Mouse (Mus musculus) heart, embryonic 11.5 days (tissue): ENCODE measurements around the gene Rtkn. TPM values are rescaled to one million over a fixed set of nuclear protein-coding genes. Genes with fewer than 3 reads are reported as not detected.

Experiments
- ATAC-seq: fragments of 200-750 bp; cut with Nextera tagmentation; replicated peaks from 2 replicates; pipeline ENCODE4 v1.8.0; 2017; ENCODE audit warnings: moderate library complexity; ENCODE audit not compliant: insufficient number of reproducible peaks, low FRiP score, low TSS enrichment
- H3K27ac ChIP-seq: fragments of 300-500 bp; sonication (generic); 2 replicates; pipeline ENCODE4 v1.5.1; 2014; ENCODE audit warnings: mild to moderate bottlenecking, low read depth, low read length
- H3K27me3 ChIP-seq: fragments of 300-500 bp; sonication (generic); 2 replicates; pipeline ENCODE4 v1.6.1; 2014; ENCODE audit warnings: mild to moderate bottlenecking, low read length, mixed read lengths; ENCODE audit not compliant: control insufficient read depth, insufficient read depth
- H3K36me3 ChIP-seq: fragments of 300-500 bp; sonication (generic); 2 replicates; pipeline ENCODE4 v1.6.1; 2014; ENCODE audit warnings: mild to moderate bottlenecking, low read length, moderate library complexity, mixed read lengths; ENCODE audit not compliant: control insufficient read depth, insufficient read depth
- H3K4me1 ChIP-seq: fragments of 300-500 bp; sonication (generic); 2 replicates; pipeline ENCODE4 v1.6.1; 2014; ENCODE audit warnings: low read length; ENCODE audit not compliant: control insufficient read depth, insufficient read depth
- H3K4me2 ChIP-seq: fragments of 300-500 bp; sonication (generic); 2 replicates; pipeline ENCODE4 v1.6.1; 2014; ENCODE audit warnings: mild to moderate bottlenecking, moderate library complexity
- H3K4me3 ChIP-seq: fragments of 300-500 bp; sonication (generic); 2 replicates; pipeline ENCODE4 v1.5.1; 2014; ENCODE audit warnings: low read depth, low read length
- H3K9ac ChIP-seq: fragments of 300-500 bp; sonication (generic); 2 replicates; pipeline ENCODE4 v1.6.1; 2014; ENCODE audit warnings: mild to moderate bottlenecking, low read depth, low read length, moderate library complexity
- H3K9me3 ChIP-seq: fragments of 300-500 bp; sonication (generic); replicated peaks from 2 replicates; pipeline ENCODE4 v1.6.1; 2016; ENCODE audit warnings: low read length; ENCODE audit not compliant: control insufficient read depth
- WGBS: fragments of 180-500 bp; shearing (Covaris S2); extraction: QIAGEN DNeasy Blood & Tissue Kit; methylation state at CpG from one replicate; pipeline ENCODE4 v1.1.7; 2014; ENCODE audit not compliant: insufficient replicate concordance; 5-methylcytosine and 5-hydroxymethylcytosine counted together
- polyA plus RNA-seq: library from polyadenylated mRNA; unstranded; fragments of >200 nt; fragmentation: Nextera tagmentation; extraction: Ambion mirVana; gene quantifications from 2 replicates; pipeline ENCODE4 v1.2.1, GENCODE M21; 2014

Gene Rtkn
- polyA plus RNA-seq, 1 experiment from 2014 or later = 10.8 TPM

DNA sequence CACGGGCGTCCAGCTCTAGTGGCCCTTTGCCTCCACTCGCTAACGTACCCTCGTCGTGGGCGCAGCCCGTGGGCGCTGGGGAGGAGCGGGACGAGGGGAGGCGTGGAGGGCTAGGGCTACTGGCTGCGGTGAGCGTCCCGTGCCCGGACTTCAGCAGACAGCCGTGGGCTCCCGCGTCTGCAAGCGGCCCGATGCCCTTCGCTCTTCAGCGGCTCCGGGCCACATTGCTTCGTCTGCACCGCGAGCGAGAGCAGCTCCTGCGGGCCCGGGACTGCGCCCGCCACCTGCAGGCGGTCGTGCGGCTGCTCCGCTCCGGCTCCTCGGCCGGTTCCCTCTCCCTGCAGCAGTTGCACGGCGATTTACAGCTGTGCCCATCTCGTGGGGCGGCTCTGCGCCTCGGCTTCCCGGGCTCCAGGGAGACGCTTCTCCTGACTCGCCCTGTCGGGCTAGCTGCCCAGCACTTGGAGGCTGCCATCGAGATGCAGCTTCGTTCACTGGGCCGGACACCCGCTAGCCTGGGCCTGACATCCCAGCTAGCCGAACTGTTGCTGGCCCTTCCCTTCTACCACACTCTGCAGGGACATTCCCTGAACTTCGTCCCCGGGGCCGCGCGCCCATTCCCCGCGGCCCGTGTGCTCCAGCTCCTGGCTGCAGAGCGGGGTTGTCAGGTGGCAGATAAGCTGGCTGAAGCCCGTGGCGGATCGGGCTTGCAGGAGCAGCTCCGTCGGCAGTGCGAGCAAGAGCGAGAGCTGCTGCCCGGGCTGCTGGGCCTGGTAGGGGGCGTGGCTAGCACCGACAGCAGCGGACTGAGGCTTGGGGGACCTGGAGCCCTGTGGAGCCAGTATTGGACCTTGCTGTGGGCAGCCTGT lies 33.3 kb upstream of the Rtkn start:
- H3K27ac ChIP-seq = peak overlapping the region; percentile 68
- ATAC-seq = peak; percentile 76
- H3K9me3 ChIP-seq = no peaks in the 10 kb centered on the region
- H3K4me1 ChIP-seq = peaks cover 15% of the 10 kb centered on the region
- H3K4me2 ChIP-seq = peak overlapping the region; percentile 87
- WGBS = under 1% methylated on average over 72 of the region's 74 CpGs
- H3K36me3 ChIP-seq = no peaks in the 10 kb centered on the region
- H3K9ac ChIP-seq = peak overlapping the region; percentile 85
- peak overlapping the region; percentile 87 for H3K4me3 ChIP-seq
- H3K27me3 ChIP-seq = no peaks in the 10 kb centered on the region

DNA sequence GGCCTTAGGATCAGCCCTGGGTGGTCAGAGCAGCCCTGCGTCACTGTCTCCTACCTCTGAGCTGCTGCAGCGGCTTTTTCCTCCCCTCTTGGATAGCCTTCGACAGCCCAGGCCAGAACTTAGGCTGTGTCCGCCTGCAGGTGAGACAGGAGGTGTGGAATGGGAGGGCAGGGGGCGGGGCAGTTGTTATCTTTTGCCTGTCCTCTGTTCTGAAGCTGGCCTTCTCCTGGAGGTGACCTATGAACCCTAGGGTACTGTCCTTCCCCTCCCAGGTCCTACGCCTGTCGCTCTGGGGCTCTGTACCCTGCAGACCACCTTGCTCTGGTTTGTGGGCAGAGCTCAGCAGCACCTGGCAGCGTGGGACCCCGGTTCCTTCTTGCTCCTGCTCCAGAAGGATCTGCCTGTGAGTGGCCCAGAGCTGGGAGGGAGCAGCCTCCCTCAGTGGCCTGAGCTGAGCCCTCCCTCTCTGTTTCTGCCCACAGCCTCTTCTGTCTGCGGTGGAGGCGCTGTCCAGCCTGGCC lies 32.1 kb upstream of the Rtkn start:
- peak overlapping the region; percentile 22; the same call in 1 of the 2 replicates for H3K9ac ChIP-seq
- H3K4me2 ChIP-seq = peak overlapping the region; percentile 87
- no peaks in the 10 kb centered on the region for H3K27me3 ChIP-seq
- peak; percentile 15 for ATAC-seq
- 36% methylated on average over 11 of the region's 11 CpGs for WGBS
- no peaks in the 10 kb centered on the region for H3K36me3 ChIP-seq
- H3K4me1 ChIP-seq = peaks cover 22% of the 10 kb centered on the region
- no peak overlapping the region for H3K27ac ChIP-seq
- peak overlapping the region; percentile 87; the same call in 1 of the 2 replicates for H3K4me3 ChIP-seq
- no peaks in the 10 kb centered on the region for H3K9me3 ChIP-seq

DNA sequence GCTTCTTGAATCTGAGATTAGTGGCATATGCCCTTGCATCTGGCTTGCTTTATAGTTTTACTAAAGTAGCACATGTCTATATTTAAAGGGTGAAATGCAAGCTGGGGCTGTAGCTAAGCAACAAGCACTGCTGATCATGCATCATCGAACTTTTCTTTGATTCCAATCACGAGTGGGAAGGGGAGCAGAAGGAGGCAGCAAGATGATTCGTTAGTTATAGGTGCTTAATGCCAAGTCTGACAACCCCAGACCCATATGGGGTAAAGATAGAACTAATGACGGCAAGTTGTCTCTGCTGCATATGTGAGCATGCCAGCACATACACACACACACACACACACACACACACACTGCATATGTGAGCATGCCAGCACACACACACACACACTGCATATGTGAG lies 31.1 kb upstream of the Rtkn start:
- H3K9me3 ChIP-seq = no peaks in the 10 kb centered on the region
- H3K4me3 ChIP-seq = no peak overlapping the region
- peaks cover 24% of the 10 kb centered on the region for H3K4me1 ChIP-seq
- H3K27me3 ChIP-seq = no peaks in the 10 kb centered on the region
- no peak for ATAC-seq
- no peak overlapping the region for H3K27ac ChIP-seq
- 78% methylated on average over 4 of the region's 4 CpGs for WGBS
- no peaks in the 10 kb centered on the region for H3K36me3 ChIP-seq
- no peak overlapping the region for H3K9ac ChIP-seq
- no peak overlapping the region for H3K4me2 ChIP-seq

DNA sequence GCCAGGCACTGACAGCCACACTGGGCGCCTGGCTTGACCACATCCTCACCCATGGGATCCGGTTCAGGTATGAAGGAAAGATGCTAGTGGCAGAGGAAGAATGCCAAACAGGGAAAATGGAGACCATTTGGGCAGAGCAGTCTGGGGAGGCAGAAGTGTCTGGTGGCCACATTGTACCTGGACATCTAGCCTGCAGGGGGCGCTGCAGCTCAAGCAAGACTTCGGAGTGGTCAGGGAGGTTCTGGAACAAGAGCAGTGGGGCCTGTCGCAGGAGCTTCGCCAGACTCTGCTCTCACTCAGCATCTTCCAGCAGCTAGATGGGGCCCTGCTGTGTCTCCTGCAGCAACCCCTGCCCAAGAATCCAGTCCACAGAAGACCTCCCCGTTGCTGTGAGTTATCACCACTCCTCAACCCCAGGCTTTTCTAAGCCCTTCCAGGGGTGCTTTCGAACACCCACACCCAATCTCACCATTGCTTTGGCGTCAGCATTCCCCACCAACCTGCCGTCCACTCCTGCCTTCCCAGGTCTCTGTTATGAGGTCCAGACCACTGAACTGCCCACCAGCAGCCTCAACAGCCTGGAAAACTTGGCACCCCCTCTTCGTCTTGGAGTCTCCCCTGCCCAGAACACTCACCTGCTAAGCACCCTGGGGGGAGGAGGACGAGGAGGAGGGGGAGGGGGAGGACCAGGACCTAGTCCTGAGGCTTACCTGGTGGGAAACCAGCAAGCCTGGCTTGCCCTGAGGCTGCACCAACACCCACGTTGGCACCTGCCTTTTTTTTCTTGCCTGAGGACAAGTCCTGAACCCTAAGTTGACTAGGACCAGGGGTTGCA lies 27.5 kb upstream of the Rtkn start:
- ATAC-seq = no peak

DNA sequence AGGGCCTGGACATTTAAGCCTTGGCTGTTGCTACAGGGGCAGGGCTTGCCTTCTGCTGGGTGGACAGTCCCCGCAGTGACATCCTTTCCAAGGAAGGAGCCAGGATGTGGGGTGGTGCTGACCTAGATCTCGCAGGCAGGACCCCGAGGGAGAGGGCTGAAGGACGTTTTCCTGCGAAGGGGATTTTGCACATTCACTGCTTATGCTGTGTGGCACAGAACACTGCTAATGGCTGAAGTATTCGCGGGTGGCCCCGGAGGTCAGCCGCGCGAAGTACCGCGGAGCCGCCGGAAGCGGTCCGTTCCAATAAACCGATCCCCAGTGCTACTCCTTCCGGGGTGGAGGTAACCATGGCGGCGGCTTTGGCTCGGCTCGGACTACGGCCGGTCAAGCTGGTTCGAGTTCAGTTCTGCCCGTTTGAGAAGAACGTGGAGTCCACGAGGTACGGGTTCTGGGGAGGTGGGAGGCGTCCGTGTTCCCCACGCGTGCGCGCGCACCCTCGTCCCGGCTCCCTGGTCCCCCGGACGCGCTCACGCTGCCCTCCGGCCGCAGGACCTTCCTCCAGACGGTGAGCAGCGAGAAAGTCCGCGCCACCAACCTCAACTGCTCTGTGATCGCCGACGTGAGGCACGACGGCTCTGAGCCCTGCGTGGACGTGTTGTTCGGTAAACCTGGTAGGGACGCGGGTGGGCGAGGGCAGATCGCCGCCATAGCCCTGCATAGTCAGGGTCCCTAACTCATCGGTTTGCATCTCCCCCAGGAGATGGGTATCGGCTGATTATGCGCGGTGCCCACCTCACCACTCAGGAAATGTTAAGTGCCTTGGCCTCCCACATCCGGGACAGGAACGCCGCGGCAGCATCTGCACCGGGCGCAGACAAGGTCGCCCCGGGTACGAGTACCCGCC lies 26.2 kb upstream of the Rtkn start, which contains the start of gene Mrpl53:
Gene Mrpl53, plus strand, starts transcription at position 279 of the 907 bp plus-strand sequence.
- Histone ChIP-seq H3K9me3 (no peaks in the 10 kb centered on the region), H3K27me3 (no peaks in the 10 kb centered on the region), H3K36me3 (no peaks in the 10 kb centered on the region), H3K9ac (peak within 1 kb of the TSS; percentile 82), H3K4me2 (peak within 1 kb of the TSS; percentile 82), H3K27ac (peak within 1 kb of the TSS; percentile 65), H3K4me1 (peaks cover 21% of the 10 kb centered on the region), H3K4me3 (peak within 1 kb of the TSS; percentile 66)
- under 1% methylated on average over 76 of the region's 76 CpGs for WGBS
- ATAC-seq = peak; percentile 79

More for the DNA sequence above, 27.5 kb upstream of the Rtkn start:
- Histone ChIP-seq H3K4me3 (peak overlapping the region; percentile 66), H3K9ac (peak overlapping the region; percentile 18; the same call in 1 of the 2 replicates), H3K9me3 (no peaks in the 10 kb centered on the region), H3K4me1 (peaks cover 28% of the 10 kb centered on the region), H3K27me3 (no peaks in the 10 kb centered on the region), H3K27ac (no peak overlapping the region), H3K4me2 (peak overlapping the region; percentile 82), H3K36me3 (no peaks in the 10 kb centered on the region)
- 29% methylated on average over 13 of the region's 13 CpGs for WGBS

DNA sequence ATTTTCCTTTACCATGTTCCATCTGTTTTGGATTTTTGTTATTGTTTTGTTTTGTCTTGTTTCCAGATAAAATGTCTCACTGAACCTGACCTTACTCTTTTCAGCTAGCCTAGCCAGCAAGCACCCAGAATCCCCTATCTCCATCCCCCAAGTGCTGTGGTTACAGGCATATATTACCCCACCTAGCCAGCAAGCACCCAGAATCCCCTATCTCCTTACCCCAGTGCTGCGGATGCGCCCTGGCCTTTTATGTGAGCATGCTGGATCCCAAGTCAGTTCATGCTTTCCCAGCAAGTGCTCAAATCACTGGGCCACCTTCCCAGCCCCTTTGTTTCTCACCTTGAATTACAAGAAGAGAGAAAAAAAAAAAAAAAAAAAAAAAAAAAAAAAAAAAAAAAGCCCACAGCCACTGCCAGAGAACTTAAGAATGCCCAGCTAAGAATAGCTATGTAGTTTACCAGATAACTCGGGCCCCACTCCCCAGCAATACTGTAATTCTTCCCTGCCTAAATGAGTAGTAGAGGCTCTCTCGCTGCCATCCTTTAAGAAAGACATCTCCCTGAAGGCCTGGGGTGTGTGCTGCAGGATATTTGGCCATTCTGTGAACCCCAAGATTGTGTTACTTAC lies 23.6 kb upstream of the Rtkn start:
- 77% methylated on average over 4 of the region's 4 CpGs for WGBS
- Histone ChIP-seq H3K9me3 (no peaks in the 10 kb centered on the region), H3K9ac (no peak overlapping the region), H3K4me1 (peaks cover 32% of the 10 kb centered on the region), H3K4me3 (no peak overlapping the region), H3K36me3 (no peaks in the 10 kb centered on the region), H3K4me2 (no peak overlapping the region), H3K27ac (no peak overlapping the region), H3K27me3 (no peaks in the 10 kb centered on the region)
- ATAC-seq = no peak

DNA sequence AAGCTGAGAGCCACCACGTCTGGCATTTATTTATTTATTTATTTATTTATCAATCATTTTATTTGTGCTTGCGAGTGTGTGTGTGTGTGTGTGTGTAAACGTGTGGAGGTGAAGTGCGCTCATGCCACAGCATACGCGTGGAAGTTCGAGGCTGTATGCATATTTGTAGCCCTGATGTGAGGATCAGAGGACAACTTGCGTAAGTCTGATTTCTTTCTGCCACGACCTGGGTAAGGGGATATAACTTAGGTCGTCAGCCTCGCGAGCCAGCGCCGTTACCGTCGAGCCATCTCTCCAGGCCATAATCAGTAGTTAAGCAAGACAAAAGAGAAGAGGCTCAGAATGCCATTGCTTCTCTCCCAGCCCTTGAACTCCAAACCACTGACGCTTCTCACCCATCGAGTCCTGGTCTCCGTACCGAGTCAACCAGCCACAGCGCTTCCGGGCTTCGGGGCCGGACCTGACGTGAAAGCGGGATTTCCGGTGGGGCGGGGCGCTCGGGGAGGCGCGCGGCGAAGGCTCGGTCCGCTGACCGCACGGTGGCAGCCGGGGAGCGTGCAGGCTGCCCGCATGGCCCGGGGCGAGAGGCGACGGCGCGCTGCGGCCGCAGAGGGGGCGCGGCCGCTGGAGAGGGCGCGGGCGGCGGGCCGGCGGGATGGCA lies 20.1 kb upstream of the Rtkn start, which contains the start of gene Mogs:
Gene Mogs, plus strand, starts transcription at position 486 of the 661 bp plus-strand sequence.
- peak; percentile 82 for ATAC-seq

More for the DNA sequence above, 20.1 kb upstream of the Rtkn start, which contains the start of gene Mogs:
- Histone ChIP-seq H3K4me2 (peak within 1 kb of the TSS; percentile 89), H3K9ac (peak within 1 kb of the TSS; percentile 87), H3K27ac (peak within 1 kb of the TSS; percentile 87), H3K4me1 (peaks cover 30% of the 10 kb centered on the region), H3K9me3 (no peaks in the 10 kb centered on the region), H3K4me3 (peak within 1 kb of the TSS; percentile 65), H3K27me3 (no peaks in the 10 kb centered on the region), H3K36me3 (peaks cover 22% of the 10 kb centered on the region)
- WGBS = under 1% methylated on average over 46 of the region's 58 CpGs
